Mouse (Mus musculus): ENCODE measurements around the gene Bag3. TPM values are rescaled to one million over a fixed set of nuclear protein-coding genes. Genes with fewer than 3 reads are reported as not detected.

Bag3 gene
- polyA plus RNA-seq (2016; fragmentation: Nextera tagmentation; extraction: Ambion mirVana) = 4.5 and 4.7 TPM in 2 replicates

DNA sequence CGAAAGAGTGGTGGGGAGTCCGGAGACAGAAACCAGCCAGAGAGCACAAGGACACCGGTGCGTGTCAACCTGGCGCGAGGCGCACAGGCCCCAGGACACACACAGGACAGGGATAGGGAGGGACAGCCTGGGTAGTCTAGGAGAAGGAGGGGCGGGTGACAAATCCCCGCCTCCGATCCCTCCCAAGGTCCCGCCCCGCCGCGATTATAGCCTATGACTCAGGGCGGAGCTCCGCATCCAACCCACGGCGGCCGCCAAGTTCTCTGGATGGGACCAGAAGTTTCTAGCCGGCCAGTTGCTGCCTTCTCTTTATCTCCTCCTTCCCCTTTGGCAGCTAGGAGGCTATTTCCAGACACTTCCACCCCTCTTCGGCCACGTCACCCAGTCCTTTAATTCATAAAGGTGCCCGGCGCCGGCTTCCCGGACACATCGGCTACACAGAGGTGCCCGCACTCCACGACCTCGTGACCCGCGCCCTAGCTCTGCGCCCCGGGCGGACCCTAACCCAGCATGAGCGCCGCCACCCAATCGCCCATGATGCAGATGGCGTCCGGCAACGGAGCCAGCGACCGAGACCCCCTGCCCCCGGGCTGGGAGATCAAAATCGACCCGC, at the start of gene Bag3:
TSS of gene Bag3 (plus strand) at position 268 of the 613 bp plus-strand sequence.
- ATAC-seq (ENCODE audit: low FRiP score, low read depth) = peak; percentile 75
- Histone ChIP-seq H3K36me3 (no peaks in the 10 kb centered on the region), H3K4me2 (replicated peaks) (peak within 1 kb of the TSS; percentile 76), H3K4me1 (peaks cover 16% of the 10 kb centered on the region), H3K4me3 (peak within 1 kb of the TSS; percentile 45), H3K9me3 (no peaks in the 10 kb centered on the region), H3K9ac (peak within 1 kb of the TSS; percentile 67), H3K27ac (no peak within 1 kb of the TSS), H3K27me3 (replicated peaks) (peaks cover 18% of the 10 kb centered on the region)
- 1% methylated on average over 46 of the region's 46 CpGs for WGBS

DNA sequence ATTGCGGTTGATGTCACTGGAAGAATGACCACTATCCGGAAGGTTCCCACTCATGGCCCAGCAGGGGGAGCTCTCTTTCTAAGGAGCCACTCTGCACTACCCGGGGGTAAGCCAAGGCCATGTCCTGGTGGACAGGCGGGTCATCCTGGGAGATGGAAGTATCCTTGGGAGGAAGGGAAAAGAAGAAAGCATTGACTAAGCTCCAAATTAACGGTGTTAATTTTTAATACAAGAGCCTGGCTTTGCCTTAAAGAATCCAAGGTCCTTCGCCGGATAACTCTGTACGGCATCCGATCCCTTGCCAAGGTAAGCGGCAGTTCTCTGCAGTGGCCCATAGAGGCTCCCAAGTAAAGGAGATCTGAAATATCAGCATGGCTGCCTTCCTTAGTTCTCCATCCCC, 49.1 kb upstream of the Bag3 start:
- Histone ChIP-seq H3K4me3 (no peak overlapping the region), H3K4me2 (replicated peaks) (no peak overlapping the region; the same call in 1 of the 2 replicates), H3K4me1 (no peaks in the 10 kb centered on the region), H3K27me3 (replicated peaks) (no peaks in the 10 kb centered on the region), H3K36me3 (no peaks in the 10 kb centered on the region), H3K9ac (no peak overlapping the region), H3K27ac (no peak overlapping the region), H3K9me3 (no peaks in the 10 kb centered on the region)
- ATAC-seq (ENCODE audit: low FRiP score, low read depth) = no peak
- WGBS = 44% methylated on average over 10 of the region's 10 CpGs

DNA sequence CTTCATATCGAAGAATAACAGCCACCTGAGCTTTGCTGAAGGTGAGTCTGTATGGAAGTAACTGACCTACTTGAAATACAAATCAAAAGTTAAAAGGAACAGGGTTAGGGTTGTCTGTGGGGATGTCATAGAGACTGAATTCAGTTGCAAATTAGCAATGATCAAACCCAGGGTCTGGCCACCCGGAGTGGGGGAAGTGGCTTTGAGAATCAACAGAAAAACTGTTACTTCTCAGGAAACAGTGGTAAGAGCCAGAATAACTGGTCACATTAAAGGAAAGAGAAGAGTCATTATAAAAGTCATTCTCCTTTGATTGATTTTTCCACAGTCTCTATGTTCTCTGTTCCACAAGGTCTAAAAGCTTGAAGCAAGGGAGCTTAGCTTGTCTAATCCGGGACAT, 34.4 kb upstream of the Bag3 start:
- H3K36me3 ChIP-seq = no peaks in the 10 kb centered on the region
- no peak overlapping the region for H3K27ac ChIP-seq
- peaks cover 30% of the 10 kb centered on the region; the same call in 1 of the 2 replicates for H3K9me3 ChIP-seq
- no peak for ATAC-seq (ENCODE audit: low FRiP score, low read depth)
- H3K4me3 ChIP-seq = no peak overlapping the region
- 96% methylated on average over 3 of the region's 3 CpGs for WGBS
- no peaks in the 10 kb centered on the region for H3K27me3 ChIP-seq (replicated peaks)
- H3K4me2 ChIP-seq (replicated peaks) = no peak overlapping the region
- no peaks in the 10 kb centered on the region for H3K4me1 ChIP-seq
- no peak overlapping the region for H3K9ac ChIP-seq

DNA sequence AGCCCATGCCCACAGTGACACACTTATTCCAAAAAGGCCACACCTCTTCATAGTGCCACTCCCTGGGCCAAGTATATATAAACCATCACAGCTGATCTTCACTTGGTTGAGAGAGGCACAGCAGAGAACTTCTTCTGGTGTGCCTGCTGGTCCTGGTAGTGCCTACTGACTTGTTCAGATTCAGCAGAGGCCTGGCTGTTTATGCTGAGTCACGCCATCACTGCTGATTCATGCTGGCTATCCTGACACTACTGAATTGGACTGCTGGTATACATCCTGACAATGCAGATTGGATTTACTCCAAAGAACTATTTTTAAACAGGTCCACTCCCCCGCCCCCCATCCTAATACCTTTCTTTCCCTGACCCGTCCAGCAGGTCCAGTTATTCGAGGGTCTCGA, 28.9 kb upstream of the Bag3 start:
- Histone ChIP-seq H3K9me3 (no peaks in the 10 kb centered on the region), H3K36me3 (no peaks in the 10 kb centered on the region), H3K4me3 (no peak overlapping the region), H3K9ac (no peak overlapping the region), H3K27me3 (replicated peaks) (no peaks in the 10 kb centered on the region), H3K27ac (no peak overlapping the region), H3K4me2 (replicated peaks) (no peak overlapping the region), H3K4me1 (no peaks in the 10 kb centered on the region)
- no peak for ATAC-seq (ENCODE audit: low FRiP score, low read depth)
- 93% methylated on average over 5 of the region's 5 CpGs for WGBS

DNA sequence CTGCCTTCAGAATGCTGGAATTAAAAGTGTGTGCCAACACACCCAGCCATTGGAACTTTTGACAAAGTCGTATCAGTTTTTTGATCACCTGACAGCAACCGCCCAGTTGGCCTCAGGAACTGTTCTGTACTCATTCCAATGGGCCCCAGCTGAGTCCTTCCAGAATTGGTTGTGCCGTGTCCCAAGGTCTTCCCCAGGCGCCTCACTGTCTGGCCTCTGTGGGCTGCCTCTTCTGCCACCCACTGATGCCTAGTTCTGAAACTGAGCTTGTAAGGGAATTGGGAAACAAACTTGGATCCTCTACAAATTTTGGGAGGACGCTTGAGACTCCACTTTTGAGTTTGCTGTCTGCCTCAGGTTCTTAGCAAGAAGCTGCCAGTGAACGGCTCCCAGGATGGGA, 23.6 kb upstream of the Bag3 start:
- WGBS = 85% methylated on average over 6 of the region's 6 CpGs
- Histone ChIP-seq H3K4me1 (no peaks in the 10 kb centered on the region), H3K9me3 (no peaks in the 10 kb centered on the region), H3K9ac (no peak overlapping the region), H3K4me2 (replicated peaks) (no peak overlapping the region), H3K27me3 (replicated peaks) (no peaks in the 10 kb centered on the region), H3K4me3 (no peak overlapping the region), H3K36me3 (no peaks in the 10 kb centered on the region), H3K27ac (no peak overlapping the region)
- ATAC-seq (ENCODE audit: low FRiP score, low read depth) = no peak

DNA sequence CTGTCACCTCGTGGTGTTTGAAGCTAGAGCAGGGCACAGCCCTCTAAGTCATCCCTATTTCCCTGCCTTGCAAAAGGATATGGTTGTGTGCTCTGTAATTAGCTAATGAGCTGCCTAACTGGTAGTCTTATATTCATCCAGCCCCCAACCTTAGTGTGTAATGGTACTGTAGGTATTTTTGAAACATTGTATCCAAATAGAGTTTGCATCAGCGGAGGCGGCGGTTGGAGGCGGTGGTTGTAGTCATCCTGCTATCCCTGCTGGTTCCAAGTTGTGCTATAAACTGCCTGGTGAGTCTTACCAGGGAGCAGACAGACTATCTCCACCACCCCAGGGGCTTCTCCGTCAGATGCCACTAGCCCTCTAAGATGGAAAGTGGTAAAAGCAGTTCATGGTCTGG, 19.3 kb upstream of the Bag3 start:
- 90% methylated on average over 6 of the region's 6 CpGs for WGBS
- Histone ChIP-seq H3K27ac (no peak overlapping the region), H3K4me3 (no peak overlapping the region), H3K9ac (no peak overlapping the region), H3K4me1 (no peaks in the 10 kb centered on the region), H3K9me3 (no peaks in the 10 kb centered on the region), H3K27me3 (replicated peaks) (no peaks in the 10 kb centered on the region), H3K4me2 (replicated peaks) (no peak overlapping the region), H3K36me3 (no peaks in the 10 kb centered on the region)
- ATAC-seq (ENCODE audit: low FRiP score, low read depth) = no peak

DNA sequence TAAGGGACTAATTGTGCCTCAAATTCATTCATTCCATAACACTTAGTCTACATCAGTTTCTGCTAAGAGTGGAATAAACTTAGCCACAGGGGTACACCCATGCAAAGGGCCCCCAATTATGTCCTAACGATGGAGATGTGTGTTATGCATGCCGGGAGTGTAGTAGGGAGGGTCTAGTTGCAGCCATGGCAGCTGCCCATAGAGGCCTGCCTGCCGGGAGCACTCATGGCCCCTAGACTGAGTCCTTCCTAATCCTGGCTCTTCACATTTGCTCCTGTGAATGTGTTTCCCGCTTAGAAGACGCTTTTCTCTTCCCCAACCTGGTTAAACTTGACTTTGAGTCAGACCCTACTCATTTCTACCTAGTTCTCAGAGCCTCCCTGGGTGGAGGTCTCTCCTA, 11.5 kb upstream of the Bag3 start:
- H3K4me1 ChIP-seq = peaks cover 5% of the 10 kb centered on the region; the same call in 1 of the 2 replicates
- H3K27me3 ChIP-seq (replicated peaks) = no peaks in the 10 kb centered on the region
- WGBS = 88% methylated on average over 5 of the region's 5 CpGs
- H3K36me3 ChIP-seq = no peaks in the 10 kb centered on the region
- no peak overlapping the region for H3K4me3 ChIP-seq
- no peak for ATAC-seq (ENCODE audit: low FRiP score, low read depth)
- no peak overlapping the region for H3K27ac ChIP-seq
- no peak overlapping the region for H3K4me2 ChIP-seq (replicated peaks)
- H3K9me3 ChIP-seq = no peaks in the 10 kb centered on the region
- no peak overlapping the region for H3K9ac ChIP-seq

DNA sequence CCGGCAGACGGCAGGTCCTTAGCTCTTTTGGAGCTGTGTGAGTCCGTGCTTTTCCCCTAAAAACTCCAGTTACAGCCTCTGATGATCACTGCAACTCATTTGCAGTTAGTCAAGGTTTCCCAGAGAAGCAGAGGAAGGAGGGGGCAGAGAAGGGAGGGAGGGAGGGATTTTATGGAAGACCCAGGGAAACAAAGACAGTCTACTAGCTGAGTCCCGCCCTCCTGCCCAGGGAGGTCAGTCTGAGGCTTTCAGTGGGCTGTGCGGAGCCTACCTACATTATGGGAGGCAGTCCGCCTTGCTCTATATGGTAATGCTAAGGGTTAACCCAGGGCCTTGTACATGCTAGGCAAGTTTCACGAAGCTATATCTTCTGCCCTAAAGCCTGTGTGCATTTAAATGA, 9.9 kb upstream of the Bag3 start:
- Histone ChIP-seq H3K4me3 (no peak overlapping the region), H3K27ac (no peak overlapping the region), H3K36me3 (no peaks in the 10 kb centered on the region), H3K27me3 (replicated peaks) (no peaks in the 10 kb centered on the region), H3K9ac (no peak overlapping the region), H3K4me2 (replicated peaks) (peak overlapping the region; percentile 35), H3K4me1 (peaks cover 5% of the 10 kb centered on the region; the same call in 1 of the 2 replicates), H3K9me3 (no peaks in the 10 kb centered on the region)
- no peak for ATAC-seq (ENCODE audit: low FRiP score, low read depth)
- 14% methylated on average over 7 of the region's 7 CpGs for WGBS

DNA sequence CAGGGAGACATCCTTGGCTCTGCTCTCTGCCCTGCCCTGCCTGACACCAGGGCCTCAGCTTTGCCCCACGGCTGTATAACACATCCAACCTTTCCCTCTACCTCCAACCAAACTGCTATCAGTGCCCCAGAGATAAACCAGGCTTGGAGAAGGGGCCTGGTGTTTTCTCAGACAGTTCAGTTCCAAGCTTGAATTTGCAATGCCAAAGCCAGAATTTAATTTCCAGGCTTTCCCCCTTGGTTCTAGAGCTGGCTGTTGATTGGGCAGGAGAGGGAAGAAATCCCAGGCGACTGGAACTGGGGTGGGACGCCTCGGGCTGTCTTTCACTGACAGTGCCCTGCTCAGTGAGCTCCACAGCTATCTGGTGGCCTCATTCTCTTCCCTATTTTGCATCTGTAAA, 9.1 kb upstream of the Bag3 start:
- Histone ChIP-seq H3K4me3 (no peak overlapping the region), H3K27ac (no peak overlapping the region), H3K9me3 (no peaks in the 10 kb centered on the region), H3K4me2 (replicated peaks) (no peak overlapping the region), H3K4me1 (peaks cover 5% of the 10 kb centered on the region; the same call in 1 of the 2 replicates), H3K36me3 (no peaks in the 10 kb centered on the region), H3K9ac (no peak overlapping the region), H3K27me3 (replicated peaks) (no peaks in the 10 kb centered on the region)
- ATAC-seq (ENCODE audit: low FRiP score, low read depth) = no peak
- 50% methylated on average over 4 of the region's 4 CpGs for WGBS

DNA sequence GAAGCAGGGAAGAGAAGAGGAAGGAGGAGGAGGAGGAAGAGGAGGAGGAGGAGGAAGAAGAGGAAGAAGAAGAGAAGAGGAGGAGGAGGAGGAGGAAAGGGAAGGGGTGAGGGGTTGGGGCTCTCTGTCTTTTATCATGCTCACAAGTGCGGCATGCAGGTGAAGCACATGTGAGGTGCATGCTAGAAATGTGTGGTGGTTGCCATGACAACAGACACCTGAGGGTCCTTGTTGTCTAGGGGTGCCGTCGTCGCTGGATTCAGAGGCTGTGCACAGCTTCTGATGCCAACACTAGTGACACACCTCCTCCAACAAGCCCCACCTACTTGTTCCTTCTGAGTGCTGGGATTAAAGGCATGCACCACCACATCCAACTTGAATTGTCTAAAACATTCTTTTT, 7.1 kb upstream of the Bag3 start:
- no peak for ATAC-seq (ENCODE audit: low FRiP score, low read depth)

DNA sequence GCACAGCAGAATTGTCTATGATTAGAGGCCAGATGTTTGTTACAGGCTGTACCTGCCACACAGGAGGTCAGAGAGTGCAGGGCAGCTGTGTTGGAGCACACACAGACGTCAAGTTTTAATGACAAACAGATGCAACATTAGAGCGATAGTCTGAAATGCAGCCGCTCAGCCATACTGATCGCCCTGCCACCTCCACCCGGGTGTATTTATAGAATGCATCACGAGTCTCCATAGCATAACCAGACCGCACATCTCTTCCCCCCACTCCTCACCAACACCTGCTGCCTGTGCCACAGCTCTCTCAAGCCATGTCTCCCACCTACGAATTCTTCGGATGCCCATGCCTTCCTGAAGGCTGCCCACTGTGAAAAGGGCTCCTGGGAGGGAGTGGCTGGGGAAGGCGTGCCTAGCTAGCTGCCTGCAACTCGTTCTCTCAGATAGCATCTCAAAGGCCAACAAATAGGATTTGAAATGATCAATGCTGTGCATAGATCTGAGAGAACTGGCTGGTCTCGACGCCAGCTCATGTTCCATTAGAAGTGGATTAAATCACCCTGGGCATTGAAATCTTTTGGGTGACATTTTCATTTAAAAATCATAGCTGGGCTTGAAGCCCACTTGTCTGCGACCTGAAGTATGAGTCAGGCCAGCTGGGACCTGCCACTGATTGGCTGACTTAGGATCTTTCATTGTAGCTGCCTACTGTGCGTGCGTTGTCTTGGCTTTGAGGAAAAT, 3.9 kb upstream of the Bag3 start:
- H3K4me2 ChIP-seq (replicated peaks) = no peak overlapping the region
- H3K9me3 ChIP-seq = no peaks in the 10 kb centered on the region
- no peak overlapping the region for H3K4me3 ChIP-seq
- WGBS = 83% methylated on average over 16 of the region's 16 CpGs
- H3K4me1 ChIP-seq = peaks cover 14% of the 10 kb centered on the region
- peaks cover 17% of the 10 kb centered on the region for H3K27me3 ChIP-seq (replicated peaks)
- no peak overlapping the region for H3K27ac ChIP-seq
- H3K9ac ChIP-seq = no peak overlapping the region
- ATAC-seq (ENCODE audit: low FRiP score, low read depth) = no peak
- H3K36me3 ChIP-seq = no peaks in the 10 kb centered on the region

More for the DNA sequence above, 7.1 kb upstream of the Bag3 start:
- Histone ChIP-seq H3K27ac (no peak overlapping the region), H3K36me3 (no peaks in the 10 kb centered on the region), H3K9ac (no peak overlapping the region), H3K4me2 (replicated peaks) (no peak overlapping the region), H3K9me3 (no peaks in the 10 kb centered on the region), H3K27me3 (replicated peaks) (no peaks in the 10 kb centered on the region), H3K4me1 (peaks cover 5% of the 10 kb centered on the region; the same call in 1 of the 2 replicates), H3K4me3 (no peak overlapping the region)
- 74% methylated on average over 4 of the region's 4 CpGs for WGBS

DNA sequence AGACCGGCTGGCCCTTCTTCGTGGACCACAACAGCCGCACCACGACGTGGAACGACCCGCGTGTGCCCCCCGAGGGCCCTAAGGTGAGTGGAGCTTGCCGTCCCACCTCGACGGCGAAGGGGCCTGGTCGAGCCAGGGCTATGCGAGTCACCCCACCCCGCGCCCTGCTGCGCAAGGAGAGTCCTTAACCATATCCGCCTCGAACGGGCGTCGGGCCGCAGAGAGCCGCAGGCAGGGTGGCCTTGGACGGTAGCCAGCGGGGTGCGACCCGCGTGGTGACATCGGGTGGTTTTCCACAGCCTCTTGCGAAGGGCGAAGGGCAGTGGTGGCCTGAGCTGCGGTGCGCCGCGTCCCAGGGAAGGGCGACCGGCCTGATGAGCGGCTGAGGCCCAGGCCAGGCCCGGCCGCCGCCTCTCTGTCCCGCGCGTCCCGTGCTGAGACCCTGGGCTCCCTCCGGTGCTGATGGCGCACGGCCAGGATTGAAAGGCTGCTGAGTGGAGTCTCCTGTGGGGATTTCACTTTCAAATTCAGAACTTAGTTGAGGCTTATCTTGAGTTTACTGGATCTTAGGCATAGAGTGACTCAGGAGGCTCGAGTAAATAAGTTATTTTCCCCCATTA, 656 bp downstream of the Bag3 start:
- peak overlapping the region; percentile 67 for H3K9ac ChIP-seq
- peak overlapping the region; percentile 45 for H3K4me3 ChIP-seq
- H3K36me3 ChIP-seq = no peaks in the 10 kb centered on the region
- peaks cover 18% of the 10 kb centered on the region for H3K4me1 ChIP-seq
- H3K27ac ChIP-seq = no peak overlapping the region
- peak overlapping the region; percentile 76 for H3K4me2 ChIP-seq (replicated peaks)
- H3K27me3 ChIP-seq (replicated peaks) = peaks cover 18% of the 10 kb centered on the region
- WGBS = 2% methylated on average over 51 of the region's 51 CpGs
- no peaks in the 10 kb centered on the region for H3K9me3 ChIP-seq
- peak; percentile 56 for ATAC-seq (ENCODE audit: low FRiP score, low read depth)
